Mouse (Mus musculus): ENCODE results near the gene Gm340. TPM values are rescaled to one million over a fixed set of nuclear protein-coding genes. Genes with fewer than 3 reads are reported as not detected.

Gene Gm340
- total and polyA plus RNA-seq, 3 experiments, result 0.68 to 9.9 (median 8.8) TPM

DNA sequence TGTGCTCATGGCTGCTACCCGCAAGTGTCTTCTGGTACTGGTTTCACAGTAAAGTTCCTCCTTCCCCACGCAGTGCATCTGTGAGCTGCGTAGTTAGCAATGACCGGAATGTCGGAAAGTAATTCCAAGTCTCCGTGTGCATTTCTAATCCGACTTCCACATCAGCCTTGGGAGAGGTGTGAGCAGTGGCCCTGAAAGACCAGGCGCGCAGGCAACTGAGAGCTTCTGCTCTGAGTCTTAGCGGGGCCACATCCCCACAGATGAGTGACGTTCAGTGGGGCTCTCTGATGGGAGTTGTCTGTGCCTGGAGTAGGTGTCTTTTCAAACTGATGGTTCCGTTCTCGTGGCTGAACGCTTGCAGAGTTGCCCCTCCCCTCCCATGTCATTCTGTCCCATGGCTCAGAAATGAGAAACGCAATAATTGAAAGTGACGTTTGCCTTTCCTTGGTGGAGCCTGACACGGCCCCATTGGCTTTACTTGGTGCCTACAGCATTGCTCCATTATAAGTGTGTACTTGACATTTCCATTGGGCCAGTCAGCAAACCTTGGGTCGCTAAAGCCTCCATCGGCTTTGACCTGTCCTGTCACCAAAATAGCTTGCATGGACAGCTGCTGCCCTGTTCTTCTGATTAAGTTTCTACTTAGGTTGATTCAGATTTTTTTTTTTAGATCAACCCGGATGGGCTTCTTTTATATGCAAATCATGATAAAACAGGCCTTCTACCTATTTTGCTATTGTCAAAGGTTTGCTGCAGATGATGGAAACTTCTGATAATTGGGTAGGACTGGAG is 5.5 kb downstream of the Gm340 start:
- Histone ChIP-seq H3K4me1 (ENCODE audit: control insufficient read depth, insufficient read depth, low read length) (no peaks in the 10 kb centered on the region), H3K27me3 (ENCODE audit: control insufficient read depth, insufficient read depth, low read length) (no peaks in the 10 kb centered on the region), H3K79me2 (replicated peaks; ENCODE audit: control insufficient read depth, insufficient read depth, low read length) (no peaks in the 10 kb centered on the region), H3K4me3 (no peak overlapping the region), H3K9ac (ENCODE audit: low read depth, low read length) (no peak overlapping the region), H3K36me3 (ENCODE audit: control insufficient read depth, insufficient read depth, low read length) (no peaks in the 10 kb centered on the region), H3K27ac (no peak overlapping the region)
- intact Hi-C loops (cut with DNase I), result no loop called here
- DNase-seq, result no peak
- 91% methylated on average over 20 of the region's 20 CpGs for WGBS
- TF ChIP-seq CTCF (IDR thresholded peaks at IDR 0.05), result no peak
- TF ChIP-seq EP300 (IDR thresholded peaks at IDR 0.05; ENCODE audit: insufficient read depth, low read depth, low read length), result no peak
- no peak for TF ChIP-seq POLR2A (IDR thresholded peaks at IDR 0.05; ENCODE audit: insufficient read depth, low read depth, low read length)

GRCm38 (mm10) chr19:41589026-41589425 is 6.9 kb downstream of the Gm340 start:
- Histone ChIP-seq H3K27me3 (ENCODE audit: control insufficient read depth, insufficient read depth, low read length) (no peaks in the 10 kb centered on the region), H3K9ac (ENCODE audit: low read depth, low read length) (no peak overlapping the region), H3K79me2 (replicated peaks; ENCODE audit: control insufficient read depth, insufficient read depth, low read length) (no peaks in the 10 kb centered on the region), H3K36me3 (ENCODE audit: control insufficient read depth, insufficient read depth, low read length) (no peaks in the 10 kb centered on the region), H3K27ac (no peak overlapping the region), H3K4me3 (no peak overlapping the region), H3K4me1 (ENCODE audit: control insufficient read depth, insufficient read depth, low read length) (no peaks in the 10 kb centered on the region)
- TF ChIP-seq POLR2A (IDR thresholded peaks at IDR 0.05; ENCODE audit: insufficient read depth, low read depth, low read length) (no peak), CTCF (IDR thresholded peaks at IDR 0.05) (no peak), EP300 (IDR thresholded peaks at IDR 0.05; ENCODE audit: insufficient read depth, low read depth, low read length) (no peak)
- intact Hi-C loops (cut with DNase I), result no loop called here
- 85% methylated on average over 7 of the region's 7 CpGs for WGBS
- no peak for DNase-seq

DNA sequence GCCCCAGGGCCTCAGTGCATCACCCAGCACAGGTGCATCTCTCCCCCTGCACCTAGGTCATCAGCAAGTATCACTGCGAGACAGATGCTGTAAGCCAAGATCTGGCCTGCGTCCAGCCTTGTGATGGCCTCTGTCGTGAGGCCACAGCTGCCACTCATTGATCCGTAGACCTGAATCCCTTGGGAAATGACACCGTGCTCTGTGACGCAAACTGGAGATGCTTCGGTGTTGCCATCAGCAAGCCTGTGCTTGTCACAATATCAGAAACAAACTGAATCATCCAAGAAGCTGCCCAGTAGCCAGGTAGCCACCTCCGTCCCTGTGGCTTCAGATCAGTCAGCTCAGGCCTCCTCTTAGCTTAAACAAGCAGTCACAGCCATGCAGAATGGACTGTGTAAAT is 7.5 kb downstream of the Gm340 start:
- 76% methylated on average over 8 of the region's 8 CpGs for WGBS
- no peaks in the 10 kb centered on the region for H3K79me2 ChIP-seq (replicated peaks; ENCODE audit: control insufficient read depth, insufficient read depth, low read length)
- H3K36me3 ChIP-seq (ENCODE audit: control insufficient read depth, insufficient read depth, low read length), result no peaks in the 10 kb centered on the region
- H3K27ac ChIP-seq, result no peak overlapping the region
- H3K4me1 ChIP-seq (ENCODE audit: control insufficient read depth, insufficient read depth, low read length), result no peaks in the 10 kb centered on the region
- no peak overlapping the region for H3K9ac ChIP-seq (ENCODE audit: low read depth, low read length)
- TF ChIP-seq EP300 (IDR thresholded peaks at IDR 0.05; ENCODE audit: insufficient read depth, low read depth, low read length) (no peak), POLR2A (IDR thresholded peaks at IDR 0.05; ENCODE audit: insufficient read depth, low read depth, low read length) (no peak), CTCF (IDR thresholded peaks at IDR 0.05) (no peak)
- H3K27me3 ChIP-seq (ENCODE audit: control insufficient read depth, insufficient read depth, low read length), result no peaks in the 10 kb centered on the region
- H3K4me3 ChIP-seq, result no peak overlapping the region
- intact Hi-C loops (cut with DNase I), result no loop called here
- DNase-seq, result no peak

GRCm38 (mm10) chr19:41591808-41592207 is 9.6 kb downstream of the Gm340 start:
- 59% methylated on average over 12 of the region's 12 CpGs for whole genome bisulfite sequencing
- intact Hi-C loops (cut with DNase I), result no loop called here
- H3K27ac ChIP-seq, result no peak overlapping the region
- TF ChIP-seq EP300 (IDR thresholded peaks at IDR 0.05; ENCODE audit: insufficient read depth, low read depth, low read length) (no peak), CTCF (IDR thresholded peaks at IDR 0.05) (no peak), POLR2A (IDR thresholded peaks at IDR 0.05; ENCODE audit: insufficient read depth, low read depth, low read length) (no peak)
- H3K79me2 ChIP-seq (replicated peaks; ENCODE audit: control insufficient read depth, insufficient read depth, low read length), result no peaks in the 10 kb centered on the region
- no peaks in the 10 kb centered on the region for H3K36me3 ChIP-seq (ENCODE audit: control insufficient read depth, insufficient read depth, low read length)
- H3K9ac ChIP-seq (ENCODE audit: low read depth, low read length), result no peak overlapping the region
- H3K4me1 ChIP-seq (ENCODE audit: control insufficient read depth, insufficient read depth, low read length), result no peaks in the 10 kb centered on the region
- H3K27me3 ChIP-seq (ENCODE audit: control insufficient read depth, insufficient read depth, low read length), result no peaks in the 10 kb centered on the region
- no peak overlapping the region for H3K4me3 ChIP-seq
- DNase-seq, result no peak

GRCm38 (mm10) chr19:41597170-41597894 is 15.2 kb downstream of the Gm340 start:
- WGBS, result 36% methylated on average over 6 of the region's 6 CpGs
- Histone ChIP-seq H3K4me1 (ENCODE audit: control insufficient read depth, insufficient read depth, low read length) (peaks cover 5% of the 10 kb centered on the region), H3K27me3 (ENCODE audit: control insufficient read depth, insufficient read depth, low read length) (no peaks in the 10 kb centered on the region), H3K9ac (ENCODE audit: low read depth, low read length) (no peak overlapping the region), H3K36me3 (ENCODE audit: control insufficient read depth, insufficient read depth, low read length) (no peaks in the 10 kb centered on the region), H3K4me3 (no peak overlapping the region), H3K27ac (no peak overlapping the region), H3K79me2 (replicated peaks; ENCODE audit: control insufficient read depth, insufficient read depth, low read length) (no peaks in the 10 kb centered on the region)
- intact Hi-C loops (cut with DNase I), result no loop called here
- no peak for TF ChIP-seq POLR2A (IDR thresholded peaks at IDR 0.05; ENCODE audit: insufficient read depth, low read depth, low read length)
- no peak for TF ChIP-seq EP300 (IDR thresholded peaks at IDR 0.05; ENCODE audit: insufficient read depth, low read depth, low read length)
- no peak for TF ChIP-seq CTCF (IDR thresholded peaks at IDR 0.05)
- peak; percentile 43 to 68 for DNase-seq

GRCm38 (mm10) chr19:41600647-41601046 is 18.5 kb downstream of the Gm340 start:
- H3K9ac ChIP-seq (ENCODE audit: low read depth, low read length), result no peak overlapping the region
- WGBS, result 48% methylated on average over 11 of the region's 11 CpGs
- peaks cover 5% of the 10 kb centered on the region for H3K4me1 ChIP-seq (ENCODE audit: control insufficient read depth, insufficient read depth, low read length)
- no peaks in the 10 kb centered on the region for H3K36me3 ChIP-seq (ENCODE audit: control insufficient read depth, insufficient read depth, low read length)
- no peaks in the 10 kb centered on the region for H3K27me3 ChIP-seq (ENCODE audit: control insufficient read depth, insufficient read depth, low read length)
- no peak for DNase-seq
- no peak overlapping the region for H3K4me3 ChIP-seq
- TF ChIP-seq POLR2A (IDR thresholded peaks at IDR 0.05; ENCODE audit: insufficient read depth, low read depth, low read length) (no peak), CTCF (IDR thresholded peaks at IDR 0.05) (no peak), EP300 (IDR thresholded peaks at IDR 0.05; ENCODE audit: insufficient read depth, low read depth, low read length) (no peak)
- no peak overlapping the region for H3K27ac ChIP-seq
- no peaks in the 10 kb centered on the region for H3K79me2 ChIP-seq (replicated peaks; ENCODE audit: control insufficient read depth, insufficient read depth, low read length)
- intact Hi-C loops (cut with DNase I), result no loop called here
